Mouse (Mus musculus) cerebellum, adult 11-12 months (tissue): Measurements from ENCODE around the gene Poc1b.
"Not testable (repeated sequence)": the region's sequence is repeated elsewhere in the genome, so short reads cannot be mapped to it uniquely, and the experiment has no call there.

Experiments
- DNase-seq: peaks from one replicate; pipeline ENCODE4 v3.0.0; 2022

The Poc1b gene

DNA sequence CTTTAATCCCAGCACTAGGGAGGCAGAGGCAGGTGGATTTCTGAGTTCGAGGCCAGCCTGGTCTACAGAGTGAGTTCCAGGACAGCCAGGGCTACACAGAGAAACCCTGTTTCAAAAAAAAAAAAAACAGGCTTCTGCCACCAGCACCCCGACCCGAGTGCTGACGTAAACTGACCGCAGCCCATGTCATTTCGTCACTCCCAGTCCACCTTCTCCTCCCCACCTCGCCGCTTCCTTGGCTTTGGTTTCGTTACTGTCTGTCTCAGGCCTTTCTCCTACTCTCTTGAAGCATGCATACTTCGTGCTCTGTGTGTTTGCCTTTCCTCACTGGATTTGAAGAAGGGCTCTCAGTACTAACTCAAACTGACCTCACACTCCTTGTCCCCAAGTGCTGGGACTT is 50.9 kb downstream of the Poc1b start:
- DNase-seq = not testable (repeated sequence)

DNA sequence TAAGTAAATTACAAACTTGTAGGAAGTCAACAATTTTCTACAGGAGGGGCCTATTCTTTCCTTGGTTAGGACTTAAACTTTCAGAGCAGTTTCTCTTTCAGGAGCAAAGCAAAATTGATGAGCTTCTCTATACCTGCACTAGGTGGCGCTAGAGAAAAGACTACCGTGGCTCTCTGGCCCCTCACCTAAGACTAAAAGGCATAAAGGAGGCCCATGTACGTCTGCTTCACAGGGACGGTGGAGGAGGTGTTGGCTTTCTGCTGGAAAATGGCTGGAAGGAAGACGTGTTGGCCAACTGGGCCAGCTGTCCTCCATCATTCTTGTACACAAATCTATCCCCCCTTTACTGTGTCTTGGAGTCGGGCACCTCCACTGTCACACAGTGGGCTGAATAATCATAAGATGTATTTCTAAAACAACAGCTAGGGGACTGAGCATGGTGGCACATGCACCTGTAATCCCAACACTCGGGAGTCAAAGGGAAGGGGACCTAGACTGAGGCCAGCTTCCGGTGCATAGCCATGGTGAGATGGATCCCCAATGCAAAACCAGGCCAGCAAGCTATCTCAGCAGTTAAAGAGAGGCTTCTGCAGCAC is 55.2 kb downstream of the Poc1b start:
- DNase-seq = no peak

DNA sequence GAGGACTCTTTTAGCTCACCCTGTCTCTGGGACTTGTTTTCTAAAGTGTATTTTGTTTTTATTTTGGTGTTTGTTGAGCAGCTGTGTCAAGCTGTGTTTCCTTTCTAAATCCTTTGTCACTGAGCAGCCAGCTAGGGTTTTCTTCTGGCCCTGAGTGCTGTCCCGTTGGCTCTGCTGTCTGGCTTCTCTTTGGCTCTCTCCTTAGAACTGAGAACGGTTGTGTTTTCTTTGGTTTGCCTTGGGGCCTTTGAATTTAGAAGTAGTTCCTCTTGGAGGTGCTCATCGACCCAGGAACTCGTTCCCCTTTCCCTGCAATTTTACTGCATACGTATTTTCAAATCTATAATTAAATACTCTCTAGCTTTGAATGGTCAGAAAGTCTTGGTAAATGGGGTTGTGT is 56.2 kb downstream of the Poc1b start:
- DNase-seq = no peak

- no peak for DNase-seq
Measured at GRCm38 (mm10) chr10:99164871-99165477, 58.1 kb downstream of the Poc1b start.

GRCm38 (mm10) chr10:99165751-99166282 is 59.0 kb downstream of the Poc1b start:
- no peak for DNase-seq

DNA sequence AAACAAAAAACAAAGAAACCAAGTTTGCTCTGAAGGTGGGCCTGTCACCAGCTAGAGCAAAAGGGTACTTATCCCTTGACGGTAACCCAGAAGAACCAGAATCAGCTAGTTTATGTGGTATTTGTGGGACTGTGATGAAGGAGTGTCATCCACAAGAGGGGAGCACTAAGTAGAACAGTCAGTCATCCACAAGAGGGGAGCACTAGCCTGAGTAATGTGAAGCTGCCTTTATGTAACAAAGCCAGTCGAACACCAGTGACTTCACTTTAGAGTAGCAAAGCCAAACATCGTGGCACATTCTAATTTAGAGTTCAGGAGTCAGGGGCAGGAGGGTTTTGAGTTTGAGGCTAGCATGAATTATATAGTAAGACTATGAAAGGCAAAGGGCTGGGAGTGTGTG is 59.6 kb downstream of the Poc1b start:
- DNase-seq = no peak

- DNase-seq = no peak
Measured at GRCm38 (mm10) chr10:99168404-99168803, 61.6 kb downstream of the Poc1b start.

DNA sequence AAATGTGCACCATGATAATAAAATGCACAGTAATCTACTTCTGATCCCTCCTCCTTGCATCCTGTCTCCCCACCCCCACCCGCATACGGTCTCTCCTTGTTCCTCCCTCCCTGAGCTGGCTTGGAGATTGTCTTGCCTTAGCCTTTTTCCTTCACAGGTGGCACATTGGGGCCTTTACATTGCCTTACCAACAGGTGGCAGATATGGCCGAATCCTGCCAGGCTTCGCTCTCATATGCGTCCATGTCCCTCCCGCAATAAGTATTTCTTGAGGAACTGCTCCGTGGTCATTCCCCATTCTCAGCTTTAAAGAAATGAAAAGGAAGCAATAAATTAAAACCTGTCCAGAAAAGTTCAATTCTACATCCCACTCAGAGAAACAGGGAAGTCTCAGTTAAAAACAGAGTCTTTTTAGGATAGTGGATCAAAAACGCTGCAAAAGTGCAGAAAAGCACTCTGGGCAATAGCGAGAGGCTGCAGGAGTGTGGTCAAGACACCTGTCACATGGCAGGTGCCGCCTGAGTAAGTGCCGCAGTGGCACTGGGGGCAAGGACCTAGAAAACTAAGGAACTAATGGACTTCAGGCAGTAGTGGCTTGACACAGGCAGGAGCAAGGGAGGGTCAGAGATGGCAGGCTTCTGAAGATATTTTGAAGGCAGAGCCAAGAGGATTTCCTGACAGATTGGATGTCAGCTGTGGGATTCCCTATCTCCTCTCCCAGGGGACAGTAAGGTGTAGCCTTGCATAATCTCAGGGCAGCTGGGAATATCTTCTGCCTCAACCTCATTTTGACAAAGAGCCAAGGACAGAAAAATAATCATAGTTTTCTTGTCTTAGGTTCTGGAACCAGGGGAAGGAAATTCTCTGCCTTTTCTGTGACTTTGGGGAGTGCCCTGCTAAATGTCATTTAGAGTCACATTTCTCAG is 62.3 kb downstream of the Poc1b start:
- peak; percentile 44 for DNase-seq

- no peak for DNase-seq
Measured at GRCm38 (mm10) chr10:99169765-99170129, 62.9 kb downstream of the Poc1b start.

DNA sequence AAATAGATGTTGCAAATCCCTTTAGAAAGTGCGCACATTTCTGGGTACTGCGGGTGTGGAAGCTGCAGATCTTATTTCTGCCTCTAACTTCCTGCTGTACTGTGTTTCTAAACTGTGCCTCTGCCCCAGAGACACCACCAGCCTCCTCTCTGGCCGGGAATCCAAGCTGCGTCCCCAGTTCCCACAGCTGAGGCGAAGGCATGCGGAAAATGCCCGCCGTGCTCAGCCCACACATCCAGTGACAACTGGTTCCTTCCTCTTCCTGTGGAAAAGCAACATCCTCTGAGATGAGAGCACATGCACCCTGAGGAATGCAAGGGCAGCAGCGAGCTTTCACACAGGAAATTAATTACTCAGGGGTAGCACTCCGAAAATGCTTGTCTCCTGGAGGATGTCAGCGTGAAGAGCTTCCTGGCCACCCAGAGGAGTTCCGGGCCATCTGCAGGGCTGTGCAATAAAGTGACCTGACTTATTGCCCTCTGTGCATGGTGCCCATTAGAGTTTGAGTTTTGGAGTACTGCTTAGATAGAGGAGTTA is 65.2 kb downstream of the Poc1b start:
- DNase-seq = no peak

- no peak for DNase-seq
Measured at GRCm38 (mm10) chr10:99172906-99173507, 66.2 kb downstream of the Poc1b start.

GRCm38 (mm10) chr10:99176911-99177310 is 70.1 kb downstream of the Poc1b start:
- DNase-seq = no peak

- DNase-seq = no peak
Measured at GRCm38 (mm10) chr10:99178118-99178517, 71.3 kb downstream of the Poc1b start.

DNA sequence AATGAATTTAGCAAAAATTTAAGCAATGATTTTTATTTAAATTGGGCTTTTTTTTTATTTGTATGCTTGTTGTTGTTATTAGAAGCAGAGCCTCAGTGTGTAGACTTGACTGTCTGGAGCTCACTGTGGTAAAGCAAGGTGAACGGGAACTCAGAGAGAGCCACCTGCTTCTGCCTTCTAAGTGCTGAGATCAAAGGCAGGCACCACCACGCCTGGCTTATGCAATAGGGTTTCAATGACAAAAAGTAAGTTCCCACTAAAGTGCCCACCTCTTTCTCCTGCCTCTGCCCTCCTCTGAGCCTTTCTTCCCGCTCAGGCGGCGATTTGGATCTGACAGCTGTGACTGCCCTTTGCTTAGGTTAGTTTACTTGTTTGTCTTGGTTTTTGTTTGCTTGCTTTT is 72.3 kb downstream of the Poc1b start:
- no peak for DNase-seq

GRCm38 (mm10) chr10:99179566-99179965 is 72.7 kb downstream of the Poc1b start:
- no peak for DNase-seq

- DNase-seq = no peak
Measured at GRCm38 (mm10) chr10:99181497-99181896, 74.7 kb downstream of the Poc1b start.

DNA sequence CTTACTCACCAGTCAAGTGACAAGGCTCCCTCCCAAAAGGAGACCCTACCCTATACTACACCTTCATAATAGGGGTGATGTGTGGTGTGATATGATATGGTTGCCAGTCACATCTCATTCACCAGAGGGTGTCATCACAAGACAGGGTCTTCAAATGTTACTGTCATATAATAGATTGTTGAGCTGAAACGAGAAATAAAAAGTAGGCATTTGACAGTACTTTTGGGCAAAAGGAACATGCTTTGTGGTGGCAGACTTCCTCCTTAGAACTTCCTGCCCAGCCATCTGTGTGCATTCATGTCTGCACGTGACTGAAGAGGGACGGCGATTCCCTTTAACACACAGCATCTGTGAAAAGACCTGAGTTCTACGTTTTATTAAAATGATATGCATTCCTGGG is 75.3 kb downstream of the Poc1b start:
- DNase-seq = no peak

GRCm38 (mm10) chr10:99188175-99188574 is 81.3 kb downstream of the Poc1b start:
- no peak for DNase-seq

GRCm38 (mm10) chr10:99188656-99189603 is 82.1 kb downstream of the Poc1b start:
- DNase-seq = no peak

GRCm38 (mm10) chr10:99190798-99191197 is 84.0 kb downstream of the Poc1b start:
- DNase-seq = no peak

- no peak for DNase-seq
Measured at GRCm38 (mm10) chr10:99194451-99195055, 87.7 kb downstream of the Poc1b start.
